Mouse (Mus musculus) C2C12 (cell line): Measurements from ENCODE around the gene Slc37a3. TPM values are rescaled to one million over a fixed set of nuclear protein-coding genes. Genes with fewer than 3 reads are reported as not detected.

ENCODE experiments used
- H3K27me3 ChIP-seq: one replicate; pipeline ENCODE4 v1.6.1; 2011; ENCODE audit not compliant: control insufficient read depth, insufficient read depth, insufficient read length
- H3K36me3 ChIP-seq: one replicate; pipeline ENCODE4 v1.6.1; 2011; ENCODE audit not compliant: control insufficient read depth, insufficient read depth
- H3K4me3 ChIP-seq: one replicate; pipeline ENCODE4 v1.5.1; 2011; ENCODE audit warnings: mild to moderate bottlenecking, control low read depth; ENCODE audit not compliant: poor library complexity, insufficient read depth, severe bottlenecking
- H3K79me2 ChIP-seq: one replicate; pipeline ENCODE4 v1.6.1; 2011; ENCODE audit not compliant: control insufficient read depth, insufficient read depth
- H3K79me3 ChIP-seq: one replicate; pipeline ENCODE4 v1.6.1; 2011; ENCODE audit warnings: low read depth, control low read depth
- H3ac ChIP-seq: one replicate; pipeline ENCODE3; 2011; ENCODE audit warnings: low read depth; ENCODE audit not compliant: control insufficient read depth, insufficient read length
- CEBPB ChIP-seq: IDR thresholded peaks from one replicate; pipeline ENCODE4 v1.6.1; 2011; ENCODE audit warnings: low read depth, mild to moderate bottlenecking, control low read depth, moderate library complexity
- CTCF ChIP-seq: IDR thresholded peaks from one replicate; pipeline ENCODE4 v1.5.1; 2011; ENCODE audit not compliant: control insufficient read depth, insufficient read depth, insufficient read length
- FOSL1 ChIP-seq: IDR thresholded peaks from one replicate; pipeline ENCODE4 v1.8.0; 2011; ENCODE audit warnings: mild to moderate bottlenecking, low read length; ENCODE audit not compliant: poor library complexity, insufficient read depth, severe bottlenecking
- MAX ChIP-seq: IDR thresholded peaks from one replicate; pipeline ENCODE4 v1.6.1; 2011; ENCODE audit warnings: mild to moderate bottlenecking, control low read depth
- MYOD1 ChIP-seq: IDR thresholded peaks from one replicate; pipeline ENCODE4 v1.6.1; 2011; ENCODE audit warnings: low read depth; ENCODE audit not compliant: control insufficient read depth, insufficient read length
- MYOG ChIP-seq: IDR thresholded peaks from one replicate; pipeline ENCODE4 v1.6.1; 2011; ENCODE audit not compliant: control insufficient read depth, insufficient read length; ENCODE audit errors: extremely low read depth
- USF1 ChIP-seq: IDR thresholded peaks from one replicate; pipeline ENCODE4 v1.6.1; 2011; ENCODE audit warnings: low read depth, mild to moderate bottlenecking, control low read depth, moderate library complexity
- polyA plus RNA-seq: library from polyadenylated mRNA; unstranded; fragments of >200 nt; fragmentation: generic; extraction: Trizol; gene quantifications from one replicate; pipeline ENCODE4 v1.2.1, GENCODE M21; 2012; ENCODE audit warnings: missing spikeins

The Slc37a3 gene
- polyA plus RNA-seq, 1 experiment: 18.6 TPM

- H3ac ChIP-seq: no peak overlapping the region
- H3K4me3 ChIP-seq: no peak overlapping the region
- H3K27me3 ChIP-seq: no peaks in the 10 kb centered on the region
- no peaks in the 10 kb centered on the region for H3K79me2 ChIP-seq
- peaks cover 5% of the 10 kb centered on the region for H3K36me3 ChIP-seq
- H3K79me3 ChIP-seq: no peaks in the 10 kb centered on the region
- no peak for TF ChIP-seq MAX
- no peak for TF ChIP-seq CTCF
Observed at GRCm38 (mm10) chr6:39403136-39403535, 25.7 kb upstream of the Slc37a3 start.

- no peak for TF ChIP-seq CTCF
- no peak for TF ChIP-seq FOSL1
- no peak for TF ChIP-seq MAX
- Histone ChIP-seq H3K27me3 (no peaks in the 10 kb centered on the region), H3K4me3 (no peak overlapping the region), H3ac (no peak overlapping the region), H3K36me3 (peaks cover 5% of the 10 kb centered on the region), H3K79me3 (no peaks in the 10 kb centered on the region), H3K79me2 (no peaks in the 10 kb centered on the region)
Observed at GRCm38 (mm10) chr6:39400343-39400742, 22.9 kb upstream of the Slc37a3 start.

GRCm38 (mm10) chr6:39398342-39398741 is 20.9 kb upstream of the Slc37a3 start:
- no peak for TF ChIP-seq FOSL1
- no peak for TF ChIP-seq MYOD1
- no peak for TF ChIP-seq MAX
- no peak for TF ChIP-seq USF1
- TF ChIP-seq MYOG: no peak
- no peak for TF ChIP-seq CEBPB
- no peak for TF ChIP-seq CTCF
- Histone ChIP-seq H3K36me3 (no peaks in the 10 kb centered on the region), H3K79me2 (no peaks in the 10 kb centered on the region), H3K4me3 (no peak overlapping the region), H3ac (no peak overlapping the region), H3K27me3 (no peaks in the 10 kb centered on the region), H3K79me3 (no peaks in the 10 kb centered on the region)

GRCm38 (mm10) chr6:39397046-39397445 is 19.6 kb upstream of the Slc37a3 start:
- H3K79me2 ChIP-seq: no peaks in the 10 kb centered on the region
- no peak overlapping the region for H3K4me3 ChIP-seq
- no peak overlapping the region for H3ac ChIP-seq
- no peaks in the 10 kb centered on the region for H3K27me3 ChIP-seq
- no peaks in the 10 kb centered on the region for H3K36me3 ChIP-seq
- H3K79me3 ChIP-seq: no peaks in the 10 kb centered on the region
- TF ChIP-seq USF1 (no peak), MYOD1 (no peak), CEBPB (no peak), FOSL1 (no peak), MYOG (no peak), CTCF (no peak), MAX (no peak)

- H3K36me3 ChIP-seq: no peaks in the 10 kb centered on the region
- no peaks in the 10 kb centered on the region for H3K79me3 ChIP-seq
- H3K79me2 ChIP-seq: no peaks in the 10 kb centered on the region
- H3ac ChIP-seq: no peak overlapping the region
- no peak overlapping the region for H3K4me3 ChIP-seq
- no peaks in the 10 kb centered on the region for H3K27me3 ChIP-seq
- TF ChIP-seq MYOD1 (no peak), MYOG (no peak), MAX (no peak), CEBPB (no peak), CTCF (no peak), FOSL1 (no peak)
Observed at GRCm38 (mm10) chr6:39395916-39396315, 18.4 kb upstream of the Slc37a3 start.

GRCm38 (mm10) chr6:39395471-39395870 is 18.0 kb upstream of the Slc37a3 start:
- no peak for TF ChIP-seq FOSL1
- no peak for TF ChIP-seq MAX
- no peak for TF ChIP-seq MYOG
- TF ChIP-seq CTCF: no peak
- TF ChIP-seq MYOD1: no peak
- Histone ChIP-seq H3K79me3 (no peaks in the 10 kb centered on the region), H3K36me3 (no peaks in the 10 kb centered on the region), H3K4me3 (no peak overlapping the region), H3K79me2 (no peaks in the 10 kb centered on the region), H3ac (no peak overlapping the region), H3K27me3 (no peaks in the 10 kb centered on the region)

GRCm38 (mm10) chr6:39389988-39390387 is 12.5 kb upstream of the Slc37a3 start:
- Histone ChIP-seq H3K4me3 (no peak overlapping the region), H3K36me3 (no peaks in the 10 kb centered on the region), H3K27me3 (no peaks in the 10 kb centered on the region), H3K79me2 (no peaks in the 10 kb centered on the region), H3ac (no peak overlapping the region), H3K79me3 (no peaks in the 10 kb centered on the region)
- TF ChIP-seq FOSL1 (no peak), MYOD1 (no peak), MAX (no peak), CEBPB (no peak), CTCF (no peak), USF1 (no peak), MYOG (no peak)
